Mouse (Mus musculus) heart, adult 2 months (tissue): ENCODE measurements around the gene Gm20767.
"Not testable (repeated sequence)": the region's sequence is repeated elsewhere in the genome, so short reads cannot be mapped to it uniquely, and the experiment has no call there.

ENCODE experiments used
- CTCF ChIP-seq: fragments of 200-600 bp; IDR thresholded peaks from 2 replicates; pipeline ENCODE4 v1.8.1; 2022; ENCODE audit warnings: antibody characterized with exemption, mild to moderate bottlenecking, moderate library complexity
- POLR2A ChIP-seq: fragments of 200-500 bp; IDR thresholded peaks from 2 replicates; pipeline ENCODE4 v1.6.1; 2011; ENCODE audit warnings: mild to moderate bottlenecking, low read depth, low read length, control low read depth; ENCODE audit not compliant: insufficient read depth

DNA sequence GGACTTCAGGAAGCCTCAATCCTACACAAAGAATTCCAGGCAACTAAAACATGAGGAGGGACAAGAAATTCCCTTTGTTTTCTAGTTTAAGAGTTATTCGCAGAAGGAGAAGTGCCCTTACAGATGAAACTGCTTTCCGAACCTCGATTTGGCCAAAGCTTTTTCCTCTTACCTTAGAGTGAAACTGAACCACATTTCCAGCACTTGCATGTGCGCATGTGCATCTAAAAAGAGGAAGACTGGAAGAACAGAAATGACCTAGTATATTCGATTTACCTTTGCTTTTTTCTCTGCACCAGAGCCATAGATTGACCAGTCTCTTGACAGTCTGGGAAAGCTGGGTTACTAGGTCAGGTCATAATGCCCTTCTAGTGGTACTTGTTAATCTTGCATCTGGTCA is 33.5 kb upstream of the Gm20767 start:
- not testable (repeated sequence) for TF ChIP-seq CTCF, POLR2A
